Mouse (Mus musculus): ENCODE measurements around the gene Ptpn21.

- TF ChIP-seq POLR2A (IDR thresholded peaks at IDR 0.05; ENCODE audit: control insufficient read depth, low read depth, low read length), result no peak
- TF ChIP-seq CTCF (IDR thresholded peaks at IDR 0.05; ENCODE audit: control insufficient read depth, insufficient read depth, insufficient replicate concordance, low read depth, low read length), result no peak
Observed at GRCm38 (mm10) chr12:98682196-98682595, 55.0 kb downstream of the Ptpn21 start.
